Mouse (Mus musculus) heart, adult 2 months (tissue): ENCODE results near the gene Pemt.

Experiments
- EP300 ChIP-seq: fragments of 200-500 bp; IDR thresholded peaks from 2 replicates; pipeline ENCODE4 v1.6.1; 2011; ENCODE audit warnings: low read depth, low read length, control low read depth; ENCODE audit not compliant: insufficient read depth
- POLR2A ChIP-seq: fragments of 200-500 bp; IDR thresholded peaks from 2 replicates; pipeline ENCODE4 v1.6.1; 2011; ENCODE audit warnings: mild to moderate bottlenecking, low read depth, low read length, control low read depth; ENCODE audit not compliant: insufficient read depth

DNA sequence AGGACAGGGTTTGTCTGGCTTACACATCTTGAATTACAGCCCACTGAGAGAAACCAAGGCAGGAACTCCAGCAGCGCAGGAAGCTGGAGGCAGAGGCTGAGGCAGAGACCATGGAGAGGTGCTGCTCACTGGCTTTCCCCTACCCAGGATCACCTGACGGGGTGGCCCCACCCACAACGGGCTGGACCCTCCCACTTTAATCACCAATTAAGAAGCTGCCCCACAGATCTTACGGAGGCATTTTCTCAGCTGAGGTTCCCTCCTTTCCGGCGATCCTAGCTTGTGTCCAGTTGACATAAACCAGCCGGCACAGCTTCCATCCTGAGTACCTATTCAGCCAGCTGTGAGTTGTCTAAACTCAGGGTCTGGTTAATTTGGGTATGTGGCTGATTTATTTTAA is 125.0 kb downstream of the Pemt start:
- TF ChIP-seq POLR2A: no peak
- no peak for TF ChIP-seq EP300
